Mouse (Mus musculus) kidney, postnatal 25 days (tissue): ENCODE results near the gene 1110017D15Rik.
A peak's percentile ranks its signal among the peaks of the same experiment; 100 is the strongest.

Experiments used
- DNase-seq, 2 experiments: peaks; one replicate each; pipeline ENCODE4 v3.0.0; 2021; ENCODE audit warnings: mixed read lengths in 2 of 2

The 1110017D15Rik gene

DNA sequence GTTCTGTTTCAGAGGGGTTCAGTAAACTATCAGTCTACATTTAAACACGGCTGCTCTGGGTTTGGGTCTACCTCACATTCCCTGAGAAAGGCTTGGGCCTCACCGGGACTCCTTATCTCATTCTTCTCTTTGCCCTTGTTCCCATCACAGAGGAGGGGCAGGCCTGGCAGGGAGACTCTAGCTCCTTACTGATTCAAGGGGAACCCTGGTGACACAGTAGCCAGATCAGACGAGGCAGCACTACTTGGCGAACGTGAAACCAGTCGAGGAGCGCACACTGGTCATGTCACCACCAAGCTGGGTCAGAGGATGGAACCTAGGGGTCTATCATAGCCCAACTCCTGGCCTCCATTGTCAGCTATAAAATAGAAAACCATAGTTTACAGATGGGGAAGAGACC is 9.1 kb downstream of the 1110017D15Rik start:
- DNase-seq = no peak

DNA sequence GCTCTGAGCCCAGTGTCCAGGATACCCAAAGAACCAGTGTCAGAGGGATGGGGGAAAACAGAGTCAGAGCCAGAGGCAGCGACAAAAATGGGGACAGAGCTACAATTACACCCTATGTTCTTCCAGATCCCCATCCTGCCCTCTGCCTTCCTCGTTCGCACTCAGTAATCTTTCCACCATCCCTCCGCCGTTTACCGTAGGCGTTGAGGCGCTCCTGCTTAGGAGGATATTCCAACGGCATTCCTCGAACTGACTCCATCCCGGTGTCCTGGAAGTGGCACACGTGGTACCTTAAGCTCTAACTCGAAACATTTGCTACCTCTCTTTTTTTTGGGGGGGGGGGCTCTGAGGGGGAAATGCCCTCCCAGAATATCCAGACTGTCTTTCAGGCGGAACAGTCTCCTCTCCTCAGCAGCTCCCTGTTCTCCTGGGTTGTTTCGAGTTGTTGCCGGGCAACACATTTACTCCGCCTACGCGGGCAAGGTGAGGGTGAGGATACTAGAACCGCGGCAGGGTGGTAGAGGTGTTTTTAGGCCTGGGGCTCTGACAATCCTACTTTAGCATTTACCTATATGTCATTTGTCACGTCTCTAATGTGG is 9.7 kb downstream of the 1110017D15Rik start:
- DNase-seq = no peak

DNA sequence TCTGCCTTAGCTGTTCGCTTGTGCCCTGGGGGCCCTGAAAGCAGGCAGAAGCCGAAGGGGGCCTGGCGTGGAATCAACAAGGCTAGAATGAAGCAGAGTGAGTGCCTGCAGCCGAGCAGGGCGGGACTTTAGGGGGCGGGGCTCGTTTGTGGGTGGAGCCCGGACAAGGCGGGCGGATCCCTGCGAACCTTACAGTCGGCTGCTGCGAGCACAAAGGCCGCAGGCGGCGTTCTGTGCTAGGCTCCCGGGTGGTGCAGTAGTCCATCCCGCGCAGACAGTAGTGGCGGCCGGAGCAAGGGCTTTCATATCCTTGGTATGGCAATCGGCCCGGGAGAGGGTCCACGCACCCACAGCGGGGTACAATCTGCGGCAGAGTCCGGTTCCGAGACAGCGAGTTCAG is 10.2 kb downstream of the 1110017D15Rik start:
- DNase-seq = peak; percentile 93 to 94

DNA sequence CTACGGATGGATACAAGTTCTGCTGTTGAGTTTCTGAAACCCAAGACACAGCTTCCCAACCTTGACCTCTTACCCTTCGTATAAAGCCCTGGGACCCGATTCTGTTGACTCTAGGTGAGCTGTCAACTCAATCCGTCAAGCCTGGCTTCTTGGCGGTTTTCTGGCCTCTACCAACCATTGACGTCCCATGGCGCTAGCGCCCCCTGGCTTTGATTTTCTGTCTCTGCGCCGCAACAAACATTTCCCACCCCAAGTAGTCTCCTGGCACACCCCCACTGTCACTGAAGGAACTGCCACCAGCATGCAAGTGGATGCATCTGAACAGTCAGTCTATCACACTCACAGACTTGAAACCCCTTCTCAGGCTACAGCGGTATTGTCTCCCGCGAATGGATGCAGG is 11.0 kb downstream of the 1110017D15Rik start:
- peak; percentile 75 to 83 for DNase-seq

DNA sequence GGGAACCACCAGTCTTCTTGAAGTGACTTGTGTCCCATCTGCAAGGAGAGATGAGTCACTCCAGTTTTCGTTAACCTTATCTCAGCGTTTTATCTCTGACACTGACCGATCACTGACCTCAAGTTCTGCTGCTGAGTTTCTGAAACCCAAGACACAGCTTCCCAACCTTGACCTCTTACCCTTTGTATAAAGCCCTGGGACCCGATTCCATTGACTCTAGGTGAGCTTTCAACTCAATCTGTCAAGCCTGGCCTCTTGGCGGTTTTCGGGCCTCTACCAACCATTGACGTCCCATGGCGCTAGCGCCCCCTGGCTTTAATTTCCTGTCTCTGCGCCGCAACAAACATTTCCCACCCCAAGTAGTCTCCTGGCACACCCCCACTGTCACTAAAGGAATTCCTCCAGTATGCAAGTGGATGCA is 12.0 kb downstream of the 1110017D15Rik start:
- peak in 1 of 2 experiments; percentile 49 for DNase-seq

DNA sequence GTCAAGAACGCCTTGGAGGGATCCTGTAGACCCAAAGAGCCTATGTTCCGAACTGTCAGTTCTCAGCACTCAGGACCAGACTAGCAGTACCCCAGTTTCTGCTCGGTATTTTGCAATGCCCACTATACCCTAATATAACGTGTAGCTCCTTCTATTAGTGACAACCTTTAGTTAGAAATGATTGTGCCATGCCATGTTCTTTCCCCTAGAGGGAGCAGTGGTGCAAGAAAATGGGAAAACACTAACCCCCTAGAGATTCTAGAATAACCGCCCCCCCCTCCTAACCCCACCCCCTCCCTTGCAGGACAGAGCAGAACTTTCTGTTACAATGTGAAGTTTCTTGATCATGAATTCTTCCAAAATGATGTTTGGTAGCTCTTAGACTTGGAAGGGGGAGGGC is 12.8 kb downstream of the 1110017D15Rik start:
- DNase-seq = no peak

DNA sequence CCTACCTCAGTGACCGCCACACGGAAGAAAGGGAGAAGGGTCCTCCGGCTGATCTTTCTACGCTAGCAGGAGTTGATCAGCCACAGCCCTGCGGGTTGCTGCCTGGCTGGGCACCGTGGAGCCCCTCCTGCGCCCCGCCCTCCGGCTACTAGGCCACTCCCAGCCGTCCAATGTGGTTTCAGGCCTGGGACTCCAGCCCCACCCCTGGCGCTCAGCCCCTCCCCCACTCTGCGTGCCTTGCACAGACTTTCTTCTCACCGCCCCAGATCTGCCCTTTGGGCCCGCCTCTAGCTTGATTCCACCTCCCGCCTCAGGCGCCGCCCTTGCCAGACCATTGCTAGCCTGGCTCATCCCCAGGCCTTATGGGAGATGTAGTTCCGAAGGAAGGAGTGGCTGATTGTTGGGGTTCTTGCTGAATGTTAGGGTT is 14.1 kb downstream of the 1110017D15Rik start, which contains the start of gene AI464131:
Gene AI464131, minus strand, starts transcription at position 91 of the 427 bp plus-strand sequence.
- DNase-seq = peak; percentile 99

DNA sequence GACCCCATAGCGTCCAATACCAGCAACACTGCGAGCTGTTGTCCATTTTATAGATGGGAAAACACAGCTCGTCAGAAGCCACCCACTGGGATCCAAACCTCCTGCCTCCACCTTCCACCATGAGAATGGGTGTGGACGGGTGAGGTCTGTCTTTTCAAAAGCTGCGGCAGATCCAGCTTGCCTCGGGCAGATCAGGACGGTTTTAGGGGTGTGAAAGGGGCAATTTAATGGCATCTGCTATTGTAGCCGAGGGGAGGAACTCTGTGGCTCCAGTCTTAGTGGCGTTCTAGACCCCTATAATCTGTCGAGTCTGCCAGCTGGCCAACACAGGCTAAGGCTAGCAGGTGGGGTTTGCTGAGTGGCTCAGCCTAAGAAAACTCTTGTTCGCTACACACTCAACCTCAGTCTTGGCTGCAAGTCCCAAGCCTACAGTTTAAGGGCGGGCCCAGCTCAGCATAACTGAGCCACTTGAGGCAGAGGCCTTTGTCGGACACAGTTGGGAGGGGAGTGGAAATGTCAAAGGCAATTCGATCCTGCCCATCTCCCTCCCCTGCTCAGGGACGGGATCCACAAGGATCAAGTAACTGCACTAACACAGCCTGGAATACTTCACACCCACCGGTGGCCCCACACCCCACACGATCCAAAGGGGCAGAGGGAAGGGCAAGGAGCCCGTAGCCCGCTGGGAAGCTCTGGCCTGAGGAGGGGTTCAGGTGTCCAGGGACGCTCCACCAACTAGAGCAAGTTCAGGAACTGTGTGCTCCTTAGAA is 14.8 kb downstream of the 1110017D15Rik start:
- DNase-seq = peak in 1 of 2 experiments; percentile 67

DNA sequence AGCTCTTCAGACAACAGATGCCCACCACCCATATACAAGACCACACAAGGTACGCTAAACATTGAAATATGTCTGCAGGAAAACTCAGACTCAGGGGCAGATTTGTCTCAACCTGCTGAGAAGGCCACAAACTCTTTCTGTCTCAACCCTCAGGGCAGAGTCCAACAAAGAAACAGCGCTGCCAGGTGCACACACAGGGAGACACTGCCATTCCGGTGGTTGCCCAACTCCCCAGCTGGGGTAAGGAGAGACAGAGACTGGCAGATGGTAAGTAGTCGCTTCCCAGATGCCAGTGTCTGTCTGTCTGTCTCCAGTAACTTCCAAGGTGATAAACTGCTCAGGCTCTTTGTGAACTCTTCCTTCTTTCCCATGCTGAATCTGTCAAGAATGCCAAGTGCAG is 16.3 kb downstream of the 1110017D15Rik start:
- peak; percentile 65 to 85 for DNase-seq

DNA sequence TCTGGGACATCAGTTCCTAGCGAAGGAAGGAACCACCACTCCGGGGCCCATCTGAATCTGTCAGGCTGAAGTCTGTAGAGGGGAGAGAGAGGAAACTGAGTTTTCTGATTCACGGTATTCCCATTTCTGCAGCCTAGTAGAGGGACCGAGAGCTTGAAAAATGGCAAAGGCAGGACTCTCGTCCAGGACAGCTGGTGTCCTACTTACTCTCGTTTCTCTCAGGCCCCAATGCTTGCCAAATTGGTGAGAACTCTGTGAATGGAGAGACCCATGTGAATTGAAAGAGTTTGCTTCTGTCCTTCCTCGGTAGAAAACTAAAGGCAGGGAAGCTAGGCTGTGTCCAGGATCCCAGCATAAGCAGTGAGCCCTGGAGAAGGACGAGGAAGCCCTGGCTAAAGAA is 17.5 kb downstream of the 1110017D15Rik start:
- no peak for DNase-seq

DNA sequence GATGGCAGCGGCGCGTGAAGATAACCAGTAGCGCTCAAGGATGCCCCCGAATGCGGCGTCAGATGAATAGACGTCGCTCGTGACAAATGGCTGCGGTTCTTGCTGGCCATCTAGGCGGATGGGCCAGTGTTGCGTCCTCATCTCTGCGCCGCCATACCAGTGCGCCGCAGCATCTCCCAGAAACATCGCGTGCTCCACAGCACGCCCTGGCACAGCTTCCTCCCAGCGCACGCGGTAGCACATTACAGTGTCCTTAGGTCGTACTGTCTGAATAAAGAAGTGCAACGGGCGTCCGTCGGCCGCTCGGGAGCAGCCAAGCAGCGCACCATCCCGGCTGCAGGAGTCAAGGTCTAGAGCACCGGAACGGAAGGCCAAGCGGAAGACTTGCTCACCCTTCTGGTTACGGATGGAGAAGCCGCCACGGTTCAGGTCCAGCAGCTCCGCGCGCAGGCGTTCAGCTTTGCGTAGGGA is 18.2 kb downstream of the 1110017D15Rik start:
- peak; percentile 79 to 93 for DNase-seq

DNA sequence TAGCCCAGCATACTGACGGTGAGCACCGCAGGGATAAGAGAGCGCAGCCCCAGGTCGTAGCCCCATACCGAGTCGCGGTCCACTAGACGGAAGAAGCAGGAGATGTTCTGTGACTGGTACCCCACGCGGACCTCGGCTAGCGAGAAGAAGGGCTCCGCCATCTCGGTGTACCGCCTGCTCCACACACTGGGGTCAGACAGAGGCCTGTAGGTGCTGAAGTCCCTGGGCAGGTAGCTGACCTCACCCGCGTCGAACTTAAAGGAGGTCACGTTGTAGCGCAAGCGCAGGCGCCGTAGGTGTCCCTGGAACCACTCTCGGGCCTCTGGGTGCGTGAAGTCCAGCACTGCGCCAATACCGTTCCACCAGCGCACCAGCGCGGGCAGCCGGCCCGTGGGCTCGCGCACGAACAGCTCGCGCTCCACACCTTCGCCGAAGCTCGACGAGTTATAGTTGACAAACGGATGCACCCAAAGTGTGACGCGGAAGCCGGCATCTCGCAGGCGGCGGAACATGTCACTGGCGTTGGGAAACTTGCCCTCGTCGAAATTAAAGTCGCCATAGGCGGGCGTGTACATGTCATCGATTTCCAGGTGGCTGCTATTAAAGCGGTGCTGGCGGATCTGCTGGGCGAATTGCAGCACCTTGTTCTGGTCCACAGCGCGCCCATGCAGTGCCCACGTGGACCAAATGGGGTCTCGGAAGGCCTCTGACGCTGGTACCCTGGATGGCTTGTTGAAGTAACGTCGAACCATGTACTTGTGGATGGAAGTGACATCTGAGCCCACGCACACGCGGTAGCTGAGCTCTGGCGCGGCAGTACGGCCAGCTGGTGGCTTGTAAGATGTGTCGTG is 18.9 kb downstream of the 1110017D15Rik start:
- DNase-seq = no peak

DNA sequence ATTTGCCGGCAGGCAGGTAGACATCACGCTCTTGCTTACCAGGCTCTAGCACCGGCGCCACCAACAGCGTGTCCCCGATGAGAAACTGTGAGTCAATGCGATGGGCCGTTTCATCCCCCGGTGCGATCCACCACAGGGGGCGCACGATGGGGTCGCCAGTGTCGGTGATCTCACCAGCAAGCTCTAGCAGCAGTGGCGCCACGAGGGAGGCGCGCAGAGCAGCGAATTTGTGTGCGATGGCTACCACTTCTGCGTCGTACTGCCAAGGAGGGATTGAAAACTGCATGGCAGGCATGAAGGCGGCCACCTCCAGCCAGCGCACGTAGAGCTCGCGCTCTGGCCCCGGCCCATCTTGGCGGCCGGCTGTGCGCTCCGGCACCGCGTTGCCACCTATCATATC is 19.6 kb downstream of the 1110017D15Rik start:
- no peak for DNase-seq

DNA sequence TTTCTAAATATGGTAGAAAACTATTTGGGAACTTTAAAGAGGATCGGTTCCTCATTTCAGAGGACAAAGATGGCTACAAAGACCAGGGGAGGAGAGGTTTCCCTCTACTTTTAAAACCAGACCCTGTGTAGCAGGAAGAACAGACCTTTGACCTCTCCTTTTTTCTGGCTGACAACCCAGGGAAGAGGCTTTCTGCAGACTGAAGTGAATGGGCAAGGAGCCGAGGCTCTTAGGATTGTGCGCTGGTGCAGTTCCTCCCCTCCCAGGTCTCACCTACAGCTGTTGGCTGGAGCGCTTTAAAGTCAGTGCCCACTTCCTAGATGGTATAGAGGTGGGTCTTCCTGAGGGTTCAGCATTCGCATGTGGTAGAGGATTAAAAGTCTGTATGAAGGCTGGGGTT is 20.1 kb downstream of the 1110017D15Rik start:
- DNase-seq = peak; percentile 74 to 83

DNA sequence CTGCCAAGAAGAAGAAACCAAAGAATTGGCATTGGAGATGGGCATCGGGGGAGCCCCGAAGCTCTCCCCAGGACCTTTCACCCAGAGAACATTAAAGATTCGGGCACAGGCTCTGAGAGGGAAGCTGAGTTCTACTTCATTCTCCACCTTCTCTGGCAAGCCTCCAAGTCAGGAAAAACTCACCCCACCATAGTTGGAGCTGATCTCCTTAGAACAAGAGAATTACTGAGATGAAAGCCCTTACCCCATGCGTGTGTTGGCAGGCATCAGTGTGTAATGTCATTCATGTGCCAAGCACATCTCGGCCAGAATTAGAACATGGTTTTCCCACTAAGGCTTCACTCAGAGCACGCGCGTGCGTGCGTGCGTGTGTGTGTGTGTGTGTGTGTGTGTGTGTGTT is 21.3 kb downstream of the 1110017D15Rik start:
- DNase-seq = peak in 1 of 2 experiments; percentile 28

DNA sequence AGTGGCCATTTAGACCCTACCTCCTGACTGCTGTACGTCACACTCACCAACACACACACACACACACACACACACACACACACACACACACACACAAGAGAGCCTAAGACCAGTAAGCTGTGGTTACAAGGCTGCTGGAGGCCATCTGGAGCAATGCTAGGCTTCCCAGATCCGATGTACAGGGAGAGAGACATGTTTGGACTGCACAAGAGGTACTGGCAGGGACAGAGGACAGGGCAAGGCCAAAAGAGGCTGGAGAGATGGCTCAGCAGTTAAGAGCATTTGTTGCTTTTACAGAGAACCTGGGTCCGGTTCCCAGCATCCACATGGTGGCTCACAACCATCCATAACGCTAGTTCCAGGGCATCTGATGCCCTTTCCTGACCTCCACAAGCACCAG is 22.1 kb downstream of the 1110017D15Rik start:
- DNase-seq = no peak

DNA sequence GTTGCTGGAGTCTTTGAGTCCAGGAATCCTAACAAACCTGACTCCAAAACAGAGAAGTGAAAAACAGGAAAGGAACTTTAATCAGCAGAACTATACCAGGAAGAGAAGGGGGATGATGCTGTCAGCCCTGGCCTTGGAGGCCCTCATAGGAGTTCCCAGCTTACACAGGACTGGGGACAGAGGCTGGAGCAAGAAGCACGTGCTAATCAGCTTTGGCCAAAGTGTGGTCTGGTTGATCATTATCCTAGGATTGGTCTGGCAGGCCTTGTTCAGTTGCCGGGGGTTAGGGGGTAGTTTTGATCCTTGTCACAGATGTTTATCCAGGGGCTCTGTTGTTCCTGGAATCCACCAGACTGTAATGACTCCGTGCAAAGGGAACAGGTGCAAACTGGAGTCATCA is 22.8 kb downstream of the 1110017D15Rik start:
- peak; percentile 69 to 82 for DNase-seq

DNA sequence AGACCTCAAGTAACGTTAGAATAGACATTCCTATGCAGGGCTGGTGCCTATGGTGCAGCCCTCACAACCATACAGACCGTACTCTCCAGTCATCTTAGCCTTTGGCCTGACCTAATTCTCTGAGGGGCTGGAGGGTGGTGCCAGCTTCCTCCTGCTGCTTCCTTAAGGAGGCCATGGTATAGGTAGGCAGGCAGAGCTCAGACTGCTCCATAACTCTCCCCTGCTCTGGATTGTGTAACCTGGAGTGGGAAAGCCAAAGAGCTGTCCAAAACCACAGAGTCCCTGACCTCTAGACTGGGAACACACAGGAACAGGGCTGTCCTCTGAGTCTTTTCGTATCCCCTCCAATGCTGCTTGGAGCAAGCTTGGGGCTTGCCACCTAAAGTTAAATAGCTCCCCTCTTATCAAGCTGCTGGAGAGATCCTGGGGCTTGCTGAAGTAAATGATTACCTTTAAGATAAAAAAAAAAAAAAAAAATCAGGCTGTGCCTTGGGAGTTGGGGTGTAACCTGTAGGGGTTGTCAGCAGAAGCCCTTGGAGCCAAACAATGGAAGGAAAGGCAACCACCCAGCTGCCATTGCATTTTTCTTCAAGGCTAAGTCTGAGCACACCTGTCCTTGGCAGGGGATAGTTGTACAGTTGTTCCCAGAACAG is 23.5 kb downstream of the 1110017D15Rik start:
- DNase-seq = no peak

DNA sequence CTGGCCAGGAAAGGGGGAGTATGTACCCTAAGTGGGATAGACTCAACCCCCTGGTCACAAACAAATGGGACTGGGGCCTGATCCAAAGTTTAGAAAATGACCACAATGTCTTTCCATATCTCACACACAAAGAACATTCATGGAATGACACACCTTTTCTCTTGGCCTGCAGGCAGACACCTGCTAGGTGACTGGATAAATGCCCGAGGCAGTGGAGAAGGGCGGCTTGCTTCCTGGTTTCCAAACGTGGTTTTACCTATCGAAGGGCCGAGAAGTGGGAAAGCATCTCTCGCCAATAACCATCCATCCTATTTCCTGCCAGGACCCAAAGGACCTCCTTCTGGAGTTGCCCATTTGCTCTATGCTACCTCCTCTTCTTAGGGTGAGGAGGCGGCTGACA is 24.2 kb downstream of the 1110017D15Rik start:
- no peak for DNase-seq

DNA sequence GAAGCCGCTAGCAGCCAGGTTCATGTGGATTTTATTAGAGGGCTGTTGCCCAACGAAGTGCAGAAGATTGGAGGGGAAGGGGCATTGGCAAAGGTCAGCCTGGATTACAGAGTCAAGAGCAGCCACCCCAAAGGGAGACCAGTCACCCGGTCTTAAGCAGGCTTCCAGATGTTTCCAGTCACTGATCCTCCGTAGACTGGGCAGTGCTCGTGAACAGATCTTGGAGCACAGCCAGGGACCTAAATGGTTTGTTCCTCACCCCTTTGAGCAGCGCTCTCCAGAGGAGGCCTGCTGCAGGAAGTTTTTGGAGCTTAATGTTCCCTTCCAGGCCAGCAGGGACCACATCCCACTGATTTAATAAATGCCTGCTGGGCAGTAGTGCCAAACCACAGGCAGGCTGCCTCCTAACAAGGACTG is 35.5 kb downstream of the 1110017D15Rik start:
- peak; percentile 78 to 85 for DNase-seq

DNA sequence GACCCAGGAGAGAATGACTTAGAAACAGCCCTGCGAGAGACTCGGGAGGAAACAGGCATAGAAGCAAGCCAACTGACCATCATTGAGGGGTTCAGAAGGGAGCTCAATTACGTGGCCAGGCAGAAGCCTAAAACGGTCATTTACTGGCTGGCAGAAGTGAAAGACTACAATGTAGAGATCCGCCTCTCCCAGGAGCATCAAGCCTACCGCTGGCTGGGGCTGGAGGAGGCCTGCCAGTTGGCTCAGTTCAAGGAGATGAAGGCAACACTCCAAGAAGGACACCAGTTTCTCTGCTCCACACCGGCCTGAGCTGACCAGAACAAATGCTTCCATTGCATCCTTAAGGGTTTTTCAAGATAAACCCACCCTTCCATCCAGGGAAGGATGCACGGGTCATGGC is 36.9 kb downstream of the 1110017D15Rik start:
- DNase-seq = no peak

DNA sequence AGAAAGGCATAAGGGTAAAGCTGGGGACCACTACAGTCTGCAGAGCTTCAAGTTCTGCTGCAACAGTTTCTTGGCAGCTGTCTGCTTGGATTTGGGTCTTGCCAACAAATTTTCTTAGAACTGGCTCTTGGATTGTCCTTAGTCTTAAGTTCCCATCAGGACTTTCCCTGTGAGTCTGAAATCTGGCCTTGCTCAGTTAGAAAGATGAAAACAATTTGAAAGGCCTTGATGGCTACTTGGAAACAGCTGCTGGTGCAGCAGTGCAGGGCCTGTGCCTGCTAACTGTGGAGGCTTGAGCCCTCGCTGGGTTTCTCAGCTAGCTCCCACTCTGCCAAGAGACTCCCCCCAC is 37.7 kb downstream of the 1110017D15Rik start:
- no peak for DNase-seq
